Mouse (Mus musculus) retina, postnatal 7 days (tissue): Measurements from ENCODE around the gene Tmem40.
A peak's percentile ranks its signal among the peaks of the same experiment; 100 is the strongest.

Experiments used
- DNase-seq: peaks from one replicate; pipeline ENCODE4 v3.0.0-alpha.2; 2012; ENCODE audit warnings: low read depth, low spot score

Tmem40 gene

GRCm38 (mm10) chr6:115702901-115703300, 59.3 kb downstream of the Tmem40 start:
- DNase-seq = no peak

- DNase-seq = no peak
Observed at GRCm38 (mm10) chr6:115701302-115701701, 60.9 kb downstream of the Tmem40 start.

GRCm38 (mm10) chr6:115700778-115701177, 61.4 kb downstream of the Tmem40 start:
- DNase-seq = no peak

- DNase-seq = no peak
Observed at GRCm38 (mm10) chr6:115698699-115699098, 63.5 kb downstream of the Tmem40 start.

GRCm38 (mm10) chr6:115697739-115698558, 64.3 kb downstream of the Tmem40 start:
- DNase-seq = no peak

GRCm38 (mm10) chr6:115696707-115697215, 65.4 kb downstream of the Tmem40 start:
- DNase-seq = no peak

GRCm38 (mm10) chr6:115695124-115695523, 67.1 kb downstream of the Tmem40 start:
- DNase-seq = no peak

- DNase-seq = no peak
Observed at GRCm38 (mm10) chr6:115694441-115694842, 67.8 kb downstream of the Tmem40 start.

- DNase-seq = no peak
Observed at GRCm38 (mm10) chr6:115692963-115693730, 69.1 kb downstream of the Tmem40 start.

GRCm38 (mm10) chr6:115692163-115692950, 69.9 kb downstream of the Tmem40 start:
- no peak for DNase-seq

- DNase-seq = no peak
Observed at GRCm38 (mm10) chr6:115690105-115690504, 72.1 kb downstream of the Tmem40 start.

- DNase-seq = no peak
Observed at GRCm38 (mm10) chr6:115688589-115688988, 73.6 kb downstream of the Tmem40 start.

- no peak for DNase-seq
Observed at GRCm38 (mm10) chr6:115687753-115688152, 74.5 kb downstream of the Tmem40 start.

- peak; percentile 46 for DNase-seq
Observed at GRCm38 (mm10) chr6:115684851-115685646, 77.2 kb downstream of the Tmem40 start.

GRCm38 (mm10) chr6:115684271-115684670, 77.9 kb downstream of the Tmem40 start:
- no peak for DNase-seq

GRCm38 (mm10) chr6:115681066-115681465, 81.1 kb downstream of the Tmem40 start:
- DNase-seq = no peak
